Mouse (Mus musculus) kidney, postnatal 25 days (tissue): ENCODE measurements at regions not wholly inside any gene's neighbourhood (a gene's known extent, or its start where the extent isn't known, plus 50 kb on each side); places are given as distances from the start of the nearest gene placed in this dataset.

Experiments
- DNase-seq, 2 experiments: peaks; one replicate each; pipeline ENCODE4 v3.0.0; 2021; ENCODE audit warnings: mixed read lengths in 2 of 2

GRCm38 (mm10) chr16:75487915-75488314, 97.9 kb downstream of the Lipi start:
- DNase-seq, result no peak

- DNase-seq, result no peak
Measured at GRCm38 (mm10) chr16:75483878-75484277, 102.0 kb downstream of the Lipi start.

GRCm38 (mm10) chr16:75465420-75465975, 120.4 kb downstream of the Lipi start:
- no peak for DNase-seq

GRCm38 (mm10) chr16:75462136-75462535, 123.7 kb downstream of the Lipi start:
- DNase-seq, result no peak

- DNase-seq, result peak; percentile 2 to 32
Measured at GRCm38 (mm10) chr16:75446901-75447514, 138.9 kb downstream of the Lipi start.

GRCm38 (mm10) chr16:75439296-75439695, 146.6 kb downstream of the Lipi start:
- DNase-seq, result no peak

- DNase-seq, result no peak
Measured at GRCm38 (mm10) chr16:75433227-75433626, 152.6 kb downstream of the Lipi start.

GRCm38 (mm10) chr16:75384526-75385222, 201.2 kb downstream of the Lipi start:
- no peak for DNase-seq

GRCm38 (mm10) chr16:75381191-75381590, 204.7 kb downstream of the Lipi start:
- no peak for DNase-seq

- no peak for DNase-seq
Measured at GRCm38 (mm10) chr16:75369700-75370099, 216.2 kb downstream of the Lipi start.

GRCm38 (mm10) chr16:75366727-75367126, 219.1 kb downstream of the Lipi start:
- no peak for DNase-seq

- DNase-seq, result no peak
Measured at GRCm38 (mm10) chr16:75365361-75365994, 220.4 kb downstream of the Lipi start.

GRCm38 (mm10) chr16:75362095-75362494, 223.8 kb downstream of the Lipi start:
- no peak for DNase-seq

- DNase-seq, result no peak
Measured at GRCm38 (mm10) chr16:75360791-75361190, 225.1 kb downstream of the Lipi start.

- no peak for DNase-seq
Measured at GRCm38 (mm10) chr16:75353394-75353793, 232.5 kb downstream of the Lipi start.

- no peak for DNase-seq
Measured at GRCm38 (mm10) chr16:75344201-75344927, 241.5 kb downstream of the Lipi start.

- DNase-seq, result no peak
Measured at GRCm38 (mm10) chr16:75343028-75343901, 242.6 kb downstream of the Lipi start.

GRCm38 (mm10) chr16:75334228-75334627, 251.6 kb downstream of the Lipi start:
- no peak for DNase-seq

- no peak for DNase-seq
Measured at GRCm38 (mm10) chr16:75333750-75334149, 252.1 kb downstream of the Lipi start.

GRCm38 (mm10) chr16:75332853-75333252, 253.0 kb downstream of the Lipi start:
- DNase-seq, result no peak

GRCm38 (mm10) chr16:75325296-75325695, 260.6 kb downstream of the Lipi start:
- no peak for DNase-seq

GRCm38 (mm10) chr16:75304743-75305142, 281.1 kb downstream of the Lipi start:
- no peak for DNase-seq
